17 mouse cellular contexts compared by ENCODE assay signal in genomic region chr9:61173548-61173947, GRCm38 (mm10).
"Had no signal": no experiment of that assay in that cellular context is flagged by ENCODE, and none has a peak within 500 bp of the region (broad histone marks: within the 10 kb centered on the region; RNA-seq: fewer than 3 reads in every experiment).

No protein-coding gene starts in this region.

- H3K36me3 ChIP-seq: liver, embryonic 12.5 days; midbrain, embryonic 12.5 days; neural tube, embryonic 13.5 days; neural tube, embryonic 15.5 days had no signal

- H3K9me3 ChIP-seq: liver, embryonic 12.5 days; midbrain, embryonic 12.5 days; neural tube, embryonic 13.5 days; neural tube, embryonic 15.5 days had no signal

- H3K4me2 ChIP-seq: liver, embryonic 12.5 days; lung, embryonic 14.5 days; midbrain, embryonic 12.5 days; neural tube, embryonic 13.5 days; neural tube, embryonic 15.5 days had no signal

- ATAC-seq: liver, embryonic 12.5 days had no signal

- H3K27ac ChIP-seq: liver, embryonic 12.5 days; liver, embryonic 14.5 days; midbrain, embryonic 12.5 days; neural tube, embryonic 13.5 days; neural tube, embryonic 15.5 days had no signal

- DNase-seq: lung, adult 18-20 months; lung, embryonic 14.5 days; lung, postnatal 14 days; lung, postnatal 4 days; right cerebral cortex, adult 18-20 months; right cerebral cortex, postnatal 25 days; right cerebral cortex, postnatal 4 days; spleen, adult 18-20 months; thymus, adult 18-20 months; thymus, postnatal 14 days; thymus, postnatal 36 days had no signal

- H3K27me3 ChIP-seq: liver, embryonic 12.5 days; midbrain, embryonic 12.5 days; neural tube, embryonic 15.5 days had no signal

- H3K9ac ChIP-seq: liver, embryonic 12.5 days; liver, embryonic 14.5 days; lung, embryonic 14.5 days; midbrain, embryonic 12.5 days; neural tube, embryonic 13.5 days; neural tube, embryonic 15.5 days had no signal

- H3K4me3 ChIP-seq: liver, embryonic 12.5 days; midbrain, embryonic 12.5 days; myocyte; neural tube, embryonic 13.5 days; neural tube, embryonic 15.5 days had no signal

- H3K4me1 ChIP-seq: liver, embryonic 12.5 days had no signal
